Mouse (Mus musculus): Measurements from ENCODE around the gene Parva. TPM values are rescaled to one million over a fixed set of nuclear protein-coding genes. Genes with fewer than 3 reads are reported as not detected.

The Parva gene
- total and polyA plus RNA-seq, 2 experiments from 2014 or later: 23.2 to 23.3 TPM

DNA sequence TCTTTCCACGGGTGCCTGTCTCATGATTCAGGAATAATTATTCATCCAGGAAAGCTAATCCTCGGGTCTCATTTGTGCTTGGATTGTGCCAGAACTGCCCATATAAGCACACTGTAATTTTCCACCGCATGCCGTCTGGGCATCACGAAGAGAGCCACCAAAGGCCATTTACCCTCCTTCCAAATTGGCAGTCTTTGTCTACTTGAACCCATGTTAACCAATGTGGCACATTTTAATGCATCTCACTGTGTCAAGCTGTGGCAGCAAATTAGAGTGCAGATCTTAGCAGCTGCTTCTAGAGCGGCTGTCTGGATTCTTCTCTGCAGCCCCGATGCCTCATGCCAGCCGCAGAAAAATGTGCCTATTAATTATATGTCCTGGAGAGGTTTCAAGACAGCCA is 176.9 kb downstream of the Parva start:
- Histone ChIP-seq H3K4me1 (ENCODE audit: insufficient read depth, low read length) (0 out of 2 replicates have a peak, but pooled peaks cover 2% of the 10 kb centered on the region), H3K27ac (ENCODE audit: low read depth, low read length) (no peak overlapping the region; the same call in 1 of the 2 replicates), H3K9ac (replicated peaks; ENCODE audit: low read length, poor library complexity, severe bottlenecking) (no peak overlapping the region), H3K4me3 (ENCODE audit: low read depth, low read length) (no peak overlapping the region), H3K4me2 (ENCODE audit: low read depth, low read length, poor library complexity, severe bottlenecking) (no peak overlapping the region), H3K9me3 (ENCODE audit: low read length) (no peaks in the 10 kb centered on the region), H3K27me3 (ENCODE audit: insufficient read depth, low read length) (no peaks in the 10 kb centered on the region), H3K36me3 (ENCODE audit: insufficient read depth, low read length) (no peaks in the 10 kb centered on the region)
- no peak for TF ChIP-seq CTCF (IDR thresholded peaks at IDR 0.05)
- DNase-seq (ENCODE audit: low spot score): peak; percentile 86
- ATAC-seq (ENCODE audit: low FRiP score): no peak
- WGBS: 33% methylated on average over 8 of the region's 8 CpGs

DNA sequence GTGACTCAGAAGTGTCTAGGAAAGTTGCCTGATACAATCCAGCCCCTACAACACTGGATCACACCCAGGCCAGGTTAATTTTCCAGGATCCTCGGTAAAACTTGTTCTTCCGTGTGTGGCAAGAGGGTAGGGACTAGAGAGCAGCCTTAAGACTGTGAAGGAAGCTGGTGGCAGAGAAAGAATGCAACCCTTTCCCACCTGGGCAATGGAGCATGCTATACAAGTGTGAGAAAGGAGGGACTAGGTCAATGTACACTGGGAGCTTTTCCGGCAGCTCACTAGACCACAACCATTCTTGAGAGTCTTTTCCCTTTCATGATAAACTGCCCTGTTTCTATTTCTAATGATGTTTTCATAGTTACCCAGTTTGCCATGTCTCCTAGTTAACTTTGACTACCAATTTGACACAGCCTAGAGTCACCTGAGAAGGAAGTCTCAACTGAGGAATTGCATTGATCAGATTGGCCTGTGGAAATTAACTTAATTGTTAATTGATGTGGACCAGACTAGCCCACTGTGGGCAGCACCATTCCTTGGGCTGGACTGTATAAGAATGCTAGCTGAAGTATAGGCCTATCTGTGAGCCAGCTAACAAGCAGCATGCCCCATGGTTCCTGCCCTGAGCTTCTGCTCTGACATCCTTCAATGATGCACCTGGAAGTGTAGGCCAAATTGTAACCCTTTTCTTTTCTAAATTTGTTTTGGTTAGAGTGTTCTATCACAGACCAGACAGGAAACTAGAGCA is 186.9 kb downstream of the Parva start:
- Histone ChIP-seq H3K4me3 (ENCODE audit: low read depth, low read length) (no peak overlapping the region), H3K27ac (ENCODE audit: low read depth, low read length) (no peak overlapping the region), H3K4me2 (ENCODE audit: low read depth, low read length, poor library complexity, severe bottlenecking) (no peak overlapping the region), H3K27me3 (ENCODE audit: insufficient read depth, low read length) (no peaks in the 10 kb centered on the region), H3K9ac (replicated peaks; ENCODE audit: low read length, poor library complexity, severe bottlenecking) (no peak overlapping the region), H3K9me3 (ENCODE audit: low read length) (no peaks in the 10 kb centered on the region), H3K36me3 (ENCODE audit: insufficient read depth, low read length) (no peaks in the 10 kb centered on the region), H3K4me1 (ENCODE audit: insufficient read depth, low read length) (no peaks in the 10 kb centered on the region)
- 89% methylated on average over 3 of the region's 3 CpGs for WGBS
- no peak for TF ChIP-seq CTCF (IDR thresholded peaks at IDR 0.05)
- ATAC-seq (ENCODE audit: low FRiP score): no peak
- DNase-seq (ENCODE audit: low spot score): no peak

DNA sequence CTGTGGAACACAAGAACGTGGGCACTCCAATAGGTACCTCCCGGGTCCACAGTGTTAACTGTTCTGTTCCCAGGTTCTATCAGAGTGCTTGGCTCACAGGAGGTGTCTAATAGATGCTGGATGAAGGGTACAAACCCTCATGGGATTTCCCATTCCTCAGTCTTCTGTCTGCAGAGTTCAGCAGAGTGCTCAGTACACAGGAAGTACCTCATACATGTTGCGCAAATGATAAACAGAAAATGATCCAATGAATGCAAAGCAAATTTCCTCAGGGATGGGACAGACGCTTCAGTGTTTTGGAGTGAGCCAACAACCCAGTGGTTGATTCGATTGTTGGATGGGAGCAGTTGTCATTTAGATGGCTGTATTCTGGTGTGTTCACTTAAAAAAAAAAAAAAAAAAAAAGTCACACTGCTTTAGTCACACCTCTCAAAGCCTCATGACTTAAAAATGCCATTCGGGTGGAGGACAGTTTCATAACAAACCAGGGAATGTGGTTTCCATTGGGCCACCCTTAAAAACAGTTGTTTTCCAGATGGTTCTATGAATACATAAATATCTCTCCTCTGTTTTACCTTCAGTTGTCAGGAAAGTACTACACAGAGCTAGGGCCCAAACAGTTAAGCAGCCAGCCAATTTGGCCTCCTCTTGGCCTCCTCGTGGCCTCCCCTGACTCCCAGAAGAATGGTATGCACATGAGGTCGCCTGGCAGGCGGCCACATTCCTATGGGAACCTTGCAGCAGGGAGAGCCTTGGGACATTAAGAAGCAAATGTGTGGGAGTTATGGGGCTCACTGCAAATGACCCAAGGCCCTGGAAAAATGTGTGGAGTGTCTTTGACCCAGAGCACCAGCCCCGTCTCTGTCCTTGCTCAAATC is 187.7 kb downstream of the Parva start:
- Histone ChIP-seq H3K27me3 (ENCODE audit: insufficient read depth, low read length) (no peaks in the 10 kb centered on the region), H3K9ac (replicated peaks; ENCODE audit: low read length, poor library complexity, severe bottlenecking) (no peak overlapping the region), H3K27ac (ENCODE audit: low read depth, low read length) (no peak overlapping the region), H3K4me3 (ENCODE audit: low read depth, low read length) (no peak overlapping the region), H3K36me3 (ENCODE audit: insufficient read depth, low read length) (no peaks in the 10 kb centered on the region), H3K4me1 (ENCODE audit: insufficient read depth, low read length) (no peaks in the 10 kb centered on the region), H3K9me3 (ENCODE audit: low read length) (no peaks in the 10 kb centered on the region), H3K4me2 (ENCODE audit: low read depth, low read length, poor library complexity, severe bottlenecking) (no peak overlapping the region)
- ATAC-seq (ENCODE audit: low FRiP score) (no peak), DNase-seq (ENCODE audit: low spot score) (no peak)
- TF ChIP-seq CTCF (IDR thresholded peaks at IDR 0.05): no peak
- 74% methylated on average over 10 of the region's 10 CpGs for WGBS

- Histone ChIP-seq H3K27ac (ENCODE audit: low read depth, low read length) (no peak overlapping the region), H3K4me2 (ENCODE audit: low read depth, low read length, poor library complexity, severe bottlenecking) (no peak overlapping the region), H3K9me3 (ENCODE audit: low read length) (no peaks in the 10 kb centered on the region), H3K4me3 (ENCODE audit: low read depth, low read length) (no peak overlapping the region), H3K36me3 (ENCODE audit: insufficient read depth, low read length) (no peaks in the 10 kb centered on the region), H3K27me3 (ENCODE audit: insufficient read depth, low read length) (no peaks in the 10 kb centered on the region), H3K9ac (replicated peaks; ENCODE audit: low read length, poor library complexity, severe bottlenecking) (no peak overlapping the region), H3K4me1 (ENCODE audit: insufficient read depth, low read length) (no peaks in the 10 kb centered on the region)
- TF ChIP-seq CTCF (IDR thresholded peaks at IDR 0.05): no peak
- ATAC-seq (ENCODE audit: low FRiP score): no peak
- peak; percentile 31 for DNase-seq (ENCODE audit: low spot score)
- 77% methylated on average over 22 of the region's 22 CpGs for WGBS
Measured at GRCm38 (mm10) chr7:112620322-112621179, 193.2 kb downstream of the Parva start.

DNA sequence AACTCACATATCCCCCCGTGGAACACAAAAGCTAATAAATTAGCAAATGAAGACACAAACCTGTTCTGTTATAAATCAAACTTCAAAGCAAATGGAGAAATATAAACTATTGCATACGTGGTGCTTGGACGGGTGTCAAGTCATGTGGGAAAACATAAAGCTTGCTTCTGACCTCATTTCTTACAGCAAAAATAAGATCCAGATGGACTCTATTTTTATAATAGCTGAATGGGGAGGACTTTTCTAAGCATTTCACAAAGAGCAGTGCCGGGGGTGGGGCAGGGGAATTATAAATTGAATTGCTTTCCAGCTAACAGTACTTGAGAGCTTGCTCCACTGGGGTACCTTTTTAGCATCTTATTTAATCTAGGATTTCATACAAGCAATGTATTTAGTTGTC is 200.2 kb downstream of the Parva start:
- Histone ChIP-seq H3K9ac (replicated peaks; ENCODE audit: low read length, poor library complexity, severe bottlenecking) (no peak overlapping the region), H3K27me3 (ENCODE audit: insufficient read depth, low read length) (no peaks in the 10 kb centered on the region), H3K27ac (ENCODE audit: low read depth, low read length) (no peak overlapping the region), H3K36me3 (ENCODE audit: insufficient read depth, low read length) (no peaks in the 10 kb centered on the region), H3K4me3 (ENCODE audit: low read depth, low read length) (no peak overlapping the region), H3K4me1 (ENCODE audit: insufficient read depth, low read length) (no peaks in the 10 kb centered on the region), H3K9me3 (ENCODE audit: low read length) (no peaks in the 10 kb centered on the region), H3K4me2 (ENCODE audit: low read depth, low read length, poor library complexity, severe bottlenecking) (no peak overlapping the region)
- DNase-seq (ENCODE audit: low spot score) (no peak), ATAC-seq (ENCODE audit: low FRiP score) (no peak)
- TF ChIP-seq CTCF (IDR thresholded peaks at IDR 0.05): no peak
- 87% methylated on average over 4 of the region's 4 CpGs for WGBS
